Mouse (Mus musculus): ENCODE results near the gene Spin2f. TPM values are rescaled to one million over a fixed set of nuclear protein-coding genes. Genes with fewer than 3 reads are reported as not detected.
"Not testable (repeated sequence)": the region's sequence is repeated elsewhere in the genome, so short reads cannot be mapped to it uniquely, and the experiment has no call there.

The Spin2f gene
- not detected in 2 replicates for polyA plus RNA-seq (2014; fragmentation: Nextera tagmentation; extraction: Ambion mirVana)

DNA sequence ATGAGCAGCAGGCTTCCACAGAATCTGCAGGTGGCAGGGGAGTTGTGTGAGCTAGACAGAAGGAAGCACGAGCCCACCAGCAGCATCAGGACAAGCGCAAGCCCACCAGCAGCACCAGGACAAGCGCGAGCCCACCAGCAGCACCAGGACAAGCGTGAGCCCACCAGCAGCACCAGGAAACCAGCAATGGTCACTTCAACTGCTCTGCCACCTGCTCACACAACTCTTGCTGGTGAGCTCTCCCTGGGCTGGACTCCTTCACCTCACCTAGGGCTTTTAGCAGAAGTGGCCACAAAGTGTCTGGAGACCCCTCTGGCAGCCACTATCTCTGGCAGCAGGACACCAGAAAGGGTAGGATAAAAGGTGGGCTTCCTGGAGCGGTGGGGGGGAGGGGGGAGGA is at the start of gene Spin2f:
Spin2f (plus strand) TSS at position 301 of the 400 bp plus-strand sequence.
- not testable (repeated sequence) for H3K4me2 ChIP-seq (ENCODE audit: low read depth, severe bottlenecking); H3K36me3 ChIP-seq (ENCODE audit: control insufficient read depth, insufficient read depth, low read length); ATAC-seq (ENCODE audit: insufficient number of reproducible peaks, low FRiP score, low TSS enrichment, low read depth); H3K9me3 ChIP-seq (ENCODE audit: control insufficient read depth, low read length); H3K27ac ChIP-seq (replicated peaks; ENCODE audit: low read depth, low read length); H3K4me3 ChIP-seq (ENCODE audit: low read depth, low read length); DNase-seq (ENCODE audit: low spot score); H3K9ac ChIP-seq (ENCODE audit: low read length); H3K4me1 ChIP-seq (ENCODE audit: control insufficient read depth, insufficient read depth, low read length); H3K27me3 ChIP-seq (ENCODE audit: control insufficient read depth, insufficient read depth, low read length)
- 36% methylated on average over 1 of the region's 6 CpGs for WGBS

DNA sequence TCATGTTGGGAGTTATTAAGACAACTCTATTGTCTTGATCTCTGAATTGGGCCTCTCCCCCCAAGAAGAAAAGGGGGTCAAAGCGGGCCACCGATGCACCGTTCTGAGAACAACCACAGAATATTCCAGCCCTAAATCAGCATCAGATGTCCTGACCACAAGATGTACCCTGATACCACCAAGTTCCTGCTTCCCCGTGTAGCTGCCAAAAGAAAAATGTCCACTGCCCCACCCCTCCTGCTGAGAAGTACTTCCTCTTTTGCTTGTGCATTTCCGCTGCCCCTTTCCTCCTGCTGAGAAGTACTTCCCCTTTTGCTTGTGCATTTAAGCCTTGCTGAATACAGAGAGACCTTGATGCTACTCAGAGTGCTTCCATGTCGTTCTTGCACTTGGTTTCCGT is 41.6 kb upstream of the Spin2f start:
- not testable (repeated sequence) for DNase-seq (ENCODE audit: low spot score)
- WGBS = 90% methylated on average over 7 of the region's 7 CpGs

DNA sequence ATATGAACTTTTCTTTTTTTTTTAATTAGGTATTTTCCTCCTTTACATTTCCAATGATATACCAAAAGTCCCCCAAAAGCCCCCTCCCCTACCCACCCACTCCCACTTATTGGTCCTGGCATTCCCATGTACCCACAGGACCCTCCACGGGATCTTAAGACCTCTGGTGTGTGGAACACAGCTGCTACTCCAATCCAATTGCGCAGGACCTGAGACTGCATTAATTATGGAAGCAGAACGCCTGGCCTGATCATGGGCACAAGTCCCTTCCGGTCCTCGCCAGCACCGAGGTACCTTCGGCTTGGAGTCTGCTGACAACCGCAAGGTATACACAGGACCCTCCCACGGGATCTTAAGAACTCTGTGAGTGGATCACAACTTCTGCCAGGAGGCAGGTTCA is 30.2 kb upstream of the Spin2f start:
- not testable (repeated sequence) for DNase-seq (ENCODE audit: low spot score); H3K9ac ChIP-seq (ENCODE audit: low read length); H3K36me3 ChIP-seq (ENCODE audit: control insufficient read depth, insufficient read depth, low read length); ATAC-seq (ENCODE audit: insufficient number of reproducible peaks, low FRiP score, low TSS enrichment, low read depth); H3K4me3 ChIP-seq (ENCODE audit: low read depth, low read length); H3K4me2 ChIP-seq (ENCODE audit: low read depth, severe bottlenecking); H3K9me3 ChIP-seq (ENCODE audit: control insufficient read depth, low read length); H3K27ac ChIP-seq (replicated peaks; ENCODE audit: low read depth, low read length); H3K27me3 ChIP-seq (ENCODE audit: control insufficient read depth, insufficient read depth, low read length); H3K4me1 ChIP-seq (ENCODE audit: control insufficient read depth, insufficient read depth, low read length)
- 87% methylated on average over 9 of the region's 9 CpGs for WGBS

More for the DNA sequence above, 41.6 kb upstream of the Spin2f start:
- H3K9ac ChIP-seq (ENCODE audit: low read length); H3K4me3 ChIP-seq (ENCODE audit: low read depth, low read length); H3K27ac ChIP-seq (replicated peaks; ENCODE audit: low read depth, low read length); H3K4me2 ChIP-seq (ENCODE audit: low read depth, severe bottlenecking); H3K9me3 ChIP-seq (ENCODE audit: control insufficient read depth, low read length); H3K36me3 ChIP-seq (ENCODE audit: control insufficient read depth, insufficient read depth, low read length); H3K4me1 ChIP-seq (ENCODE audit: control insufficient read depth, insufficient read depth, low read length); H3K27me3 ChIP-seq (ENCODE audit: control insufficient read depth, insufficient read depth, low read length); ATAC-seq (ENCODE audit: insufficient number of reproducible peaks, low FRiP score, low TSS enrichment, low read depth): not testable (repeated sequence)

DNA sequence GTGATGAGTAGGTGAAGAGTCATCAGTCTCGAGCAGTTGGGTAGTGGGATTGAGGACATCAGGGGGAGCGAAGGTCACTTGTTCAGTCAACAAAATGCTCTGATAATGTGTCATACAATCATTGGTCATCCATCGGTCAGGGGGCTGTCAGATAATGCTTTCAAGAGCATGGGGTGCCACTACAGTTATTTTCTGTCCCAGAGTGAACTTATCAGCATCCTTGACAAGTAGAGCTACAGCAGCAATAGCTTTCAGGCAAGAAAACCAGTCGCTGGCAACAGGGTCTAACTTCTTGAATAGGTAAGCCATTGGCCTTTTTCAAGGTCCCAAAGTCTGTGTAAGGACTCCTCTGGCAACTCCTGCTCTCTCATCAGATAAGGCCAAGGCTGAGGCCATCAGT is 18.6 kb upstream of the Spin2f start:
- H3K4me2 ChIP-seq (ENCODE audit: low read depth, severe bottlenecking); H3K36me3 ChIP-seq (ENCODE audit: control insufficient read depth, insufficient read depth, low read length); H3K4me3 ChIP-seq (ENCODE audit: low read depth, low read length); H3K9ac ChIP-seq (ENCODE audit: low read length); H3K4me1 ChIP-seq (ENCODE audit: control insufficient read depth, insufficient read depth, low read length); ATAC-seq (ENCODE audit: insufficient number of reproducible peaks, low FRiP score, low TSS enrichment, low read depth); H3K9me3 ChIP-seq (ENCODE audit: control insufficient read depth, low read length); H3K27ac ChIP-seq (replicated peaks; ENCODE audit: low read depth, low read length); DNase-seq (ENCODE audit: low spot score); H3K27me3 ChIP-seq (ENCODE audit: control insufficient read depth, insufficient read depth, low read length): not testable (repeated sequence)
- WGBS = 70% methylated on average over 4 of the region's 4 CpGs

DNA sequence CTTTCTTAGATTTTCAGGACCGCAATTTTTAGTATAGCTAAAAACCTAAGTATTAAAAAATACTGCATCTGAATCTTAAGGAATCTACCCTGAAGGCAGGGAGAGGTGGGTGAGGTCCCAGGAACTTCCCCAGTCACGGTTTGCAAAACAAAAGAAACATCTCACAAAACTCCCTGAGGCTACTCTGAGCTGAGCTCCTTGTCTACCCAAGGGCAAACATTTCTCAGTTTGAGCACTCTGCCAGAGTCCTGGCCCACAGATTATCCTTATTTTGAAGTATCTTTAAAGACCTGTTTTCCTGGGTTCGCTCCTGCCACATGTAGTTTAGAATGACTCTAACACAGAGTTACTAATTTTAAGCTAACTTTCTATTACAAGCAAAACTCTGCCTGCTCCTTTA is 11.9 kb upstream of the Spin2f start:
- not testable (repeated sequence) for H3K4me1 ChIP-seq (ENCODE audit: control insufficient read depth, insufficient read depth, low read length); H3K9ac ChIP-seq (ENCODE audit: low read length); H3K4me3 ChIP-seq (ENCODE audit: low read depth, low read length); H3K9me3 ChIP-seq (ENCODE audit: control insufficient read depth, low read length); H3K4me2 ChIP-seq (ENCODE audit: low read depth, severe bottlenecking); H3K27me3 ChIP-seq (ENCODE audit: control insufficient read depth, insufficient read depth, low read length); H3K27ac ChIP-seq (replicated peaks; ENCODE audit: low read depth, low read length); ATAC-seq (ENCODE audit: insufficient number of reproducible peaks, low FRiP score, low TSS enrichment, low read depth); DNase-seq (ENCODE audit: low spot score); H3K36me3 ChIP-seq (ENCODE audit: control insufficient read depth, insufficient read depth, low read length)
- 88% methylated on average over 3 of the region's 3 CpGs for WGBS

Other genes with a start within 250 kb of the Spin2f start
- not detected in 2 replicates for gene Btbd35f29, start 136.2 kb upstream of the Spin2f start, polyA plus RNA-seq (2014; fragmentation: Nextera tagmentation; extraction: Ambion mirVana)
- not detected in 2 replicates for gene Btbd35f26, start 82.6 kb downstream of the Spin2f start, polyA plus RNA-seq (2014; fragmentation: Nextera tagmentation; extraction: Ambion mirVana)
- not detected in 2 replicates for gene Btbd35f19, start 130.0 kb downstream of the Spin2f start, polyA plus RNA-seq (2014; fragmentation: Nextera tagmentation; extraction: Ambion mirVana)